In the genomic region with DNA sequence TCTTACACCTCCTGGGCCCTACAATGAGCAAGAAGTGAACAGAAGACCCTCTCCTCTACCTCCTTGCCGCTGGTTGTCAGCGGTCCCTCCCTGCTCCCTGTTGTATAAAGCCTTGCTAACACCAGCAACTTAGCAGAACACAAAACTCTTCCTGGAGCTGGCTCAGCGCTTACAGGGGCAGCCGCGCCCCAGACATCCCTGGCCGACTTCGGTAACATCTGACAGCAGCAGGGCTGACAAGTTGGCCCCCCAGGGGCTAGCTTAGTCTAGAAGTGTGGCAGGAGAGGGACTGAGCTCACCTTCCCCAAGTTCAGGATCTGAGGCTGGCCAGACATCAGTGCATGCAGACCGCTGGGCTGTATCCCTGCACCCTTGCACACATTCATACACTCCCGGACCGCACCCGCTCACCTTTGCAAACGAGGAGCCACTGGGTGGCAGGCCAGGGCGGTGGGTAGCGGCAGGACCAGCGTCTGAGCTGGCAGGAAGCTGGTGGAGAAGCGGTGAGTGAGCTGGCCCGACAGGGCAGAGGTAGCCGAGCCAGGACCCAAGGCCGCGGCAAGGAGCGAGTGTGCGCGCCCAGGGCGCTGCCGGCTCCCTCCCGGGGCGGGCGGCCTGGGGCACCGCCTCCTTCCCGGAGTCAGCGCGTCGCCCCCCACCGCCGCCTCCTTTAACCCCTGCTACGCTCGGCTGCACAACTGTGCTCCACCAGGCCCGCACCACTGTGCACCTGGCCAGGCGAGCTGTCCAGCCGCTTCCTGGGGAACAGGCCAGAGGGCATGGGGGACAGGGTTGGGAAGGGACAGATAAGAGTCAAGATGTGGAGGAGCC, we compare ENCODE assay signal across 8 mouse cellular contexts.
DNase-seq lines count a peak whose midpoint lies in the region; ATAC-seq lines count a peak whose summit lies in the region.

No protein-coding gene starts in this region.

- peak overlapping the region; percentile 53 for H3K4me2 ChIP-seq in embryonic facial prominence, embryonic 12.5 days (replicated peaks)
- H3K4me2 ChIP-seq in heart, embryonic 16.5 days (ENCODE audit: low read depth, low read length), result peak overlapping the region; percentile 74

- no peaks in the 10 kb centered on the region for H3K9me3 ChIP-seq in embryonic facial prominence, embryonic 12.5 days
- H3K9me3 ChIP-seq in heart, embryonic 16.5 days (replicated peaks; ENCODE audit: control insufficient read depth, low read length), result no peaks in the 10 kb centered on the region

- no peaks in the 10 kb centered on the region for H3K27me3 ChIP-seq in embryonic facial prominence, embryonic 12.5 days
- no peaks in the 10 kb centered on the region for H3K27me3 ChIP-seq in heart, embryonic 16.5 days (ENCODE audit: control insufficient read depth, insufficient read depth, low read length)

- WGBS in embryonic facial prominence, embryonic 12.5 days, result 2% methylated on average over 40 of the region's 40 CpGs
- WGBS in heart, embryonic 16.5 days, result 3% methylated on average over 32 of the region's 40 CpGs

- H3K36me3 ChIP-seq in embryonic facial prominence, embryonic 12.5 days, result no peaks in the 10 kb centered on the region
- H3K36me3 ChIP-seq in heart, embryonic 16.5 days (ENCODE audit: control insufficient read depth, insufficient read depth), result no peaks in the 10 kb centered on the region

- H3K9ac ChIP-seq in embryonic facial prominence, embryonic 12.5 days, result peak overlapping the region; percentile 44
- H3K9ac ChIP-seq in heart, embryonic 16.5 days (ENCODE audit: low read length), result peak overlapping the region; percentile 77

- peaks cover 65% of the 10 kb centered on the region for H3K4me1 ChIP-seq in embryonic facial prominence, embryonic 12.5 days
- H3K4me1 ChIP-seq in heart, embryonic 16.5 days (ENCODE audit: control insufficient read depth, insufficient read depth, low read length), result peaks cover 94% of the 10 kb centered on the region

- ATAC-seq in embryonic facial prominence, embryonic 12.5 days (ENCODE audit: insufficient number of reproducible peaks, insufficient read depth, low FRiP score, low TSS enrichment), result no peak
- ATAC-seq in heart, embryonic 16.5 days (replicated peaks; ENCODE audit: extremely low read depth, insufficient read depth, low FRiP score), result peak; percentile 64
- peak; percentile 48 for ATAC-seq in megakaryocyte, adult 5-6 weeks (ENCODE audit: poor library complexity, severe bottlenecking)

- peak overlapping the region; percentile 29 for H3K4me3 ChIP-seq in embryonic facial prominence, embryonic 12.5 days
- H3K4me3 ChIP-seq in heart, embryonic 16.5 days (ENCODE audit: low read length), result peak overlapping the region; percentile 65

- H3K27ac ChIP-seq in embryonic facial prominence, embryonic 12.5 days, result peak overlapping the region; percentile 7; the same call in 1 of the 2 replicates
- H3K27ac ChIP-seq in heart, embryonic 16.5 days (ENCODE audit: low read length), result peak overlapping the region; percentile 69

- peak; percentile 32 for DNase-seq in ZHBTc4 (ENCODE audit: low read depth, low spot score)
- peak; percentile 92 for DNase-seq in kidney, postnatal 14 days
- DNase-seq in spleen, postnatal 36 days (ENCODE audit: low spot score in 2 of 2), result peak; percentile 31 to 59
- DNase-seq in c-Kit-positive CD71-positive TER-119-positive erythroid progenitor cells, embryonic 14.5 days (ENCODE audit: low spot score), result no peak
- no peak for DNase-seq in cerebellum, adult 8-10 months

Comparison
In these comparisons a context has a peak if more than half of its experiments do, and no peak if none do; other contexts are left out.
1. DNase-seq: peak in ZHBTc4 (single experiment), kidney, postnatal 14 days (single experiment) and spleen, postnatal 36 days (2 of 2); none in c-Kit-positive CD71-positive TER-119-positive erythroid progenitor cells, embryonic 14.5 days (single experiment) and cerebellum, adult 8-10 months (single experiment).